Comparison of ENCODE assay signal across 18 mouse cellular contexts in the genomic region with DNA sequence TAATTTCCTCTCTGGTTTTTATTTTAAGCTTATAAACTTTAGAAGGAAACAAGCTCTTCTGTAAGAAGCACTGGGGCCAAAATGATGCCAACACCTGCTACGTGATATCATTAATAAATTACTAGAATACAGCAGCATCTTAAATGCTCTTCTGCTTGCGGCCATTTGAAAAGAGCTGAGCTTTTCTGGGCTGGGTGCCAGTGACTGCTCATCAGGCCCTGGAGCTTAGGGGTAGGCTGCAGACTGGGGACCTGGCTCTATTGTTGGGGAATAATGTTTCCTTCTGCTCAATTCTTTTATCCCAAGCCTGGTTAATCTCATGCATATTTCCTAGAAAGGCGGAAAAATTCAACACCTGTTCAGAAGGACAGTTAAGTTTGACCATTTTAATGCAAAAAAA.
A peak's percentile ranks its signal among the peaks of the same experiment; 100 is the strongest.
DNase-seq lines count a peak whose midpoint lies in the region; ATAC-seq and TF ChIP-seq lines count a peak whose summit lies in the region.
"Had no signal": no experiment of that assay in that cellular context is flagged by ENCODE, and none has a peak within 500 bp of the region (broad histone marks: within the 10 kb centered on the region; RNA-seq: fewer than 3 reads in every experiment).

No protein-coding gene starts in this region.

- H3K9ac ChIP-seq in midbrain, embryonic 14.5 days (replicated peaks; ENCODE audit: low read length), result no peak overlapping the region
- no peak overlapping the region for H3K9ac ChIP-seq in midbrain, embryonic 11.5 days (ENCODE audit: low read length)
- H3K9ac ChIP-seq in midbrain, postnatal 0 days (replicated peaks; ENCODE audit: low read length, poor library complexity, severe bottlenecking), result no peak overlapping the region
- H3K9ac ChIP-seq: embryonic facial prominence, embryonic 13.5 days; liver, postnatal 0 days; stomach, embryonic 15.5 days had no signal

- ATAC-seq in midbrain, embryonic 14.5 days (ENCODE audit: low FRiP score, low TSS enrichment), result no peak
- ATAC-seq in midbrain, embryonic 11.5 days (ENCODE audit: low FRiP score), result no peak
- ATAC-seq in midbrain, postnatal 0 days (ENCODE audit: low FRiP score), result no peak
- ATAC-seq: liver, postnatal 0 days had no signal

- no peaks in the 10 kb centered on the region for H3K27me3 ChIP-seq in midbrain, embryonic 14.5 days (ENCODE audit: control insufficient read depth, insufficient read depth, low read length)
- H3K27me3 ChIP-seq in midbrain, embryonic 11.5 days (ENCODE audit: control insufficient read depth, insufficient read depth, low read length), result no peaks in the 10 kb centered on the region
- H3K27me3 ChIP-seq in midbrain, postnatal 0 days (ENCODE audit: insufficient read depth, low read length), result no peaks in the 10 kb centered on the region
- H3K27me3 ChIP-seq: embryonic facial prominence, embryonic 13.5 days; stomach, embryonic 15.5 days had no signal

- no peak overlapping the region for H3K27ac ChIP-seq in midbrain, embryonic 14.5 days (replicated peaks; ENCODE audit: low read depth, low read length)
- no peak overlapping the region for H3K27ac ChIP-seq in midbrain, embryonic 11.5 days (ENCODE audit: low read depth, low read length)
- no peak overlapping the region for H3K27ac ChIP-seq in midbrain, postnatal 0 days (ENCODE audit: low read depth, low read length)
- H3K27ac ChIP-seq: embryonic facial prominence, embryonic 13.5 days; hindbrain, embryonic 10.5 days; limb, embryonic 10.5 days; stomach, embryonic 15.5 days had no signal

- 43% methylated on average over 3 of the region's 3 CpGs for WGBS in midbrain, embryonic 14.5 days
- whole genome bisulfite sequencing in midbrain, embryonic 11.5 days, result 82% methylated on average over 3 of the region's 3 CpGs
- WGBS in midbrain, postnatal 0 days, result 40% methylated on average over 3 of the region's 3 CpGs

- no peaks in the 10 kb centered on the region for H3K4me1 ChIP-seq in midbrain, embryonic 14.5 days (ENCODE audit: control insufficient read depth, insufficient read depth, low read length)
- H3K4me1 ChIP-seq in midbrain, embryonic 11.5 days (ENCODE audit: control insufficient read depth, insufficient read depth, low read length), result no peaks in the 10 kb centered on the region
- H3K4me1 ChIP-seq in midbrain, postnatal 0 days (ENCODE audit: insufficient read depth, low read length), result peaks cover 6% of the 10 kb centered on the region; the same call in 1 of the 2 replicates
- H3K4me1 ChIP-seq: embryonic facial prominence, embryonic 13.5 days; hindbrain, embryonic 10.5 days; limb, embryonic 10.5 days; stomach, embryonic 15.5 days had no signal

- no peak for TF ChIP-seq CTCF in midbrain, postnatal 0 days (IDR thresholded peaks at IDR 0.05)

- no peaks in the 10 kb centered on the region for H3K36me3 ChIP-seq in midbrain, embryonic 14.5 days (ENCODE audit: control insufficient read depth, insufficient read depth, low read length)
- H3K36me3 ChIP-seq in midbrain, embryonic 11.5 days (ENCODE audit: control insufficient read depth, insufficient read depth, low read length), result no peaks in the 10 kb centered on the region
- no peaks in the 10 kb centered on the region for H3K36me3 ChIP-seq in midbrain, postnatal 0 days (ENCODE audit: insufficient read depth, low read length)
- H3K36me3 ChIP-seq: embryonic facial prominence, embryonic 13.5 days; hindbrain, embryonic 10.5 days; limb, embryonic 10.5 days; stomach, embryonic 15.5 days had no signal

- no peak overlapping the region for H3K4me3 ChIP-seq in midbrain, embryonic 14.5 days (replicated peaks; ENCODE audit: low read depth, low read length)
- no peak overlapping the region for H3K4me3 ChIP-seq in midbrain, embryonic 11.5 days (ENCODE audit: low read depth, low read length)
- H3K4me3 ChIP-seq in midbrain, postnatal 0 days (ENCODE audit: low read depth, low read length), result no peak overlapping the region
- H3K4me3 ChIP-seq: embryonic facial prominence, embryonic 13.5 days; hindbrain, embryonic 10.5 days; limb, embryonic 10.5 days; myocyte; stomach, embryonic 15.5 days had no signal

- H3K9me3 ChIP-seq in midbrain, embryonic 14.5 days (ENCODE audit: control insufficient read depth, low read length), result no peaks in the 10 kb centered on the region
- no peaks in the 10 kb centered on the region for H3K9me3 ChIP-seq in midbrain, embryonic 11.5 days (ENCODE audit: control insufficient read depth, low read length)
- H3K9me3 ChIP-seq in midbrain, postnatal 0 days (ENCODE audit: low read length), result no peaks in the 10 kb centered on the region
- H3K9me3 ChIP-seq: embryonic facial prominence, embryonic 13.5 days; hindbrain, embryonic 10.5 days; limb, embryonic 10.5 days; stomach, embryonic 15.5 days had no signal

- H3K4me2 ChIP-seq in midbrain, embryonic 14.5 days (ENCODE audit: low read length), result no peak overlapping the region
- H3K4me2 ChIP-seq in midbrain, embryonic 11.5 days, result no peak overlapping the region
- no peak overlapping the region for H3K4me2 ChIP-seq in midbrain, postnatal 0 days (ENCODE audit: low read depth, low read length, poor library complexity, severe bottlenecking)
- H3K4me2 ChIP-seq: embryonic facial prominence, embryonic 13.5 days; stomach, embryonic 15.5 days had no signal

- peak; percentile 43 for DNase-seq in heart, adult 11 months
- no peak for DNase-seq in heart, adult 18-20 months
- DNase-seq in midbrain, embryonic 14.5 days, result peak; percentile 78
- no peak for DNase-seq in midbrain, embryonic 11.5 days (ENCODE audit: low spot score, missing footprints)
- DNase-seq in midbrain, postnatal 0 days (ENCODE audit: low spot score), result peak; percentile 62
- peak; percentile 22 for DNase-seq in right cerebral cortex, postnatal 14 days
- no peak for DNase-seq in urinary bladder, postnatal 10 days (ENCODE audit: low spot score)
- DNase-seq: cerebellum, adult 9-11 months; gastrocnemius, postnatal 25 days; kidney, adult 8-10 months; kidney, postnatal 14 days; liver, postnatal 0 days; thymus, adult 2 months had no signal

Comparison
In these comparisons a context has a peak if more than half of its experiments do, and no peak if none do; other contexts are left out.
1. DNase-seq: peak in heart, adult 11 months (single experiment), midbrain, embryonic 14.5 days (single experiment), midbrain, postnatal 0 days (single experiment) and right cerebral cortex, postnatal 14 days (single experiment); none in heart, adult 18-20 months (0 of 2), midbrain, embryonic 11.5 days (single experiment) and urinary bladder, postnatal 10 days (single experiment).